Mouse (Mus musculus) leukemia stem cell, adult 10-12 weeks (primary cell): ENCODE data around the gene Atg16l1. TPM values are rescaled to one million over a fixed set of nuclear protein-coding genes. Genes with fewer than 3 reads are reported as not detected.

ENCODE experiments used
- polyA plus RNA-seq: library from polyadenylated mRNA; stranded (reverse); fragments of >175 nt; gene quantifications from 2 replicates; pipeline ENCODE4 v1.2.3, GENCODE M21; 2012; ENCODE audit warnings: low replicate concordance

Gene Atg16l1
- 2.9 and 12.6 TPM in 2 replicates for polyA plus RNA-seq

GRCm38 (mm10) chr1:87755641-87756470, at the start of gene Atg16l1:
Atg16l1 (plus strand) TSS chr1:87755870.

GRCm38 (mm10) chr1:87803576-87803975, 47.9 kb downstream of the Atg16l1 start, which contains the start of gene Sag:
Sag (plus strand) TSS chr1:87803680.

Other genes with a start within 250 kb of the Atg16l1 start
- gene Neu2, start 246.0 kb upstream of the Atg16l1 start, polyA plus RNA-seq: not detected in 2 replicates
- gene Ngef, start 182.0 kb upstream of the Atg16l1 start, polyA plus RNA-seq: not detected in 2 replicates
- gene Inpp5d, start 135.6 kb upstream of the Atg16l1 start, polyA plus RNA-seq: 51.2 and 319 TPM in 2 replicates
- gene Sag, start 47.8 kb downstream of the Atg16l1 start, polyA plus RNA-seq: 0.32 TPM in 1 of 2 replicates, not detected in the other
- gene Dgkd, start 97.4 kb downstream of the Atg16l1 start, polyA plus RNA-seq: 9.5 and 13.2 TPM in 2 replicates